Mouse (Mus musculus) heart, adult 18-20 months (tissue): ENCODE data around the gene Meis1. TPM values are rescaled to one million over a fixed set of nuclear protein-coding genes. Genes with fewer than 3 reads are reported as not detected.

Experiments
- DNase-seq, 2 experiments: peaks; one replicate each; pipeline ENCODE4 v3.0.0; 2021 to 2022; ENCODE audit warnings: mixed read lengths in 1 of 2
- total RNA-seq, 2 experiments: library from RNA; stranded (reverse); gene quantifications; 2 replicates each; pipeline ENCODE4 v1.2.3; 2021

Meis1 gene
- total RNA-seq, 2 experiments from 2014 or later = 25.0 to 25.2 TPM

- DNase-seq = no peak
Observed at GRCm38 (mm10) chr11:18830087-18830486, 188.7 kb downstream of the Meis1 start.
